Mouse (Mus musculus) heart, embryonic 11.5 days (tissue): Measurements from ENCODE around the gene Marcksl1. TPM values are rescaled to one million over a fixed set of nuclear protein-coding genes. Genes with fewer than 3 reads are reported as not detected.
A peak's percentile ranks its signal among the peaks of the same experiment; 100 is the strongest.

ENCODE experiments used
- ATAC-seq: fragments of 200-750 bp; cut with Nextera tagmentation; replicated peaks from 2 replicates; pipeline ENCODE4 v1.8.0; 2017; ENCODE audit warnings: moderate library complexity; ENCODE audit not compliant: insufficient number of reproducible peaks, low FRiP score, low TSS enrichment
- H3K27ac ChIP-seq: fragments of 300-500 bp; sonication (generic); 2 replicates; pipeline ENCODE4 v1.5.1; 2014; ENCODE audit warnings: mild to moderate bottlenecking, low read depth, low read length
- H3K27me3 ChIP-seq: fragments of 300-500 bp; sonication (generic); 2 replicates; pipeline ENCODE4 v1.6.1; 2014; ENCODE audit warnings: mild to moderate bottlenecking, low read length, mixed read lengths; ENCODE audit not compliant: control insufficient read depth, insufficient read depth
- H3K36me3 ChIP-seq: fragments of 300-500 bp; sonication (generic); 2 replicates; pipeline ENCODE4 v1.6.1; 2014; ENCODE audit warnings: mild to moderate bottlenecking, low read length, moderate library complexity, mixed read lengths; ENCODE audit not compliant: control insufficient read depth, insufficient read depth
- H3K4me1 ChIP-seq: fragments of 300-500 bp; sonication (generic); 2 replicates; pipeline ENCODE4 v1.6.1; 2014; ENCODE audit warnings: low read length; ENCODE audit not compliant: control insufficient read depth, insufficient read depth
- H3K4me2 ChIP-seq: fragments of 300-500 bp; sonication (generic); 2 replicates; pipeline ENCODE4 v1.6.1; 2014; ENCODE audit warnings: mild to moderate bottlenecking, moderate library complexity
- H3K4me3 ChIP-seq: fragments of 300-500 bp; sonication (generic); 2 replicates; pipeline ENCODE4 v1.5.1; 2014; ENCODE audit warnings: low read depth, low read length
- H3K9ac ChIP-seq: fragments of 300-500 bp; sonication (generic); 2 replicates; pipeline ENCODE4 v1.6.1; 2014; ENCODE audit warnings: mild to moderate bottlenecking, low read depth, low read length, moderate library complexity
- H3K9me3 ChIP-seq: fragments of 300-500 bp; sonication (generic); replicated peaks from 2 replicates; pipeline ENCODE4 v1.6.1; 2016; ENCODE audit warnings: low read length; ENCODE audit not compliant: control insufficient read depth
- WGBS: fragments of 180-500 bp; shearing (Covaris S2); extraction: QIAGEN DNeasy Blood & Tissue Kit; methylation state at CpG from one replicate; pipeline ENCODE4 v1.1.7; 2014; ENCODE audit not compliant: insufficient replicate concordance; 5-methylcytosine and 5-hydroxymethylcytosine counted together
- polyA plus RNA-seq: library from polyadenylated mRNA; unstranded; fragments of >200 nt; fragmentation: Nextera tagmentation; extraction: Ambion mirVana; gene quantifications from 2 replicates; pipeline ENCODE4 v1.2.1, GENCODE M21; 2014

The Marcksl1 gene
- polyA plus RNA-seq = 506 and 517 TPM in 2 replicates

- peak; percentile 78 for ATAC-seq
- H3K9ac ChIP-seq = peak within 1 kb of the TSS; percentile 100
- H3K27ac ChIP-seq = peak within 1 kb of the TSS; percentile 96
- peaks cover 6% of the 10 kb centered on the region; the same call in 1 of the 2 replicates for H3K4me1 ChIP-seq
- H3K4me3 ChIP-seq = peak within 1 kb of the TSS; percentile 98
- H3K36me3 ChIP-seq = peaks cover 6% of the 10 kb centered on the region; the same call in 1 of the 2 replicates
- H3K4me2 ChIP-seq = peak within 1 kb of the TSS; percentile 78
- no peaks in the 10 kb centered on the region for H3K9me3 ChIP-seq
- 6% methylated on average over 47 of the region's 47 CpGs for WGBS
- H3K27me3 ChIP-seq = no peaks in the 10 kb centered on the region
These were observed at the start of gene Marcksl1 for GRCm38 (mm10) chr4:129513086-129513767. Marcksl1 (plus strand) TSS chr4:129513581.

GRCm38 (mm10) chr4:129464286-129464815 is 49.0 kb upstream of the Marcksl1 start:
- peaks cover 6% of the 10 kb centered on the region; the same call in 1 of the 2 replicates for H3K4me1 ChIP-seq

GRCm38 (mm10) chr4:129476047-129476446 is 37.3 kb upstream of the Marcksl1 start:
- Histone ChIP-seq H3K36me3 (peaks cover 43% of the 10 kb centered on the region), H3K4me3 (no peak overlapping the region), H3K27ac (no peak overlapping the region), H3K4me1 (no peaks in the 10 kb centered on the region), H3K27me3 (no peaks in the 10 kb centered on the region), H3K4me2 (no peak overlapping the region), H3K9me3 (no peaks in the 10 kb centered on the region), H3K9ac (no peak overlapping the region)
- ATAC-seq = no peak
- 89% methylated on average over 11 of the region's 11 CpGs for WGBS

More at GRCm38 (mm10) chr4:129464286-129464815, 49.0 kb upstream of the Marcksl1 start:
- no peak overlapping the region for H3K4me3 ChIP-seq
- no peak overlapping the region for H3K27ac ChIP-seq
- no peak for ATAC-seq
- H3K9ac ChIP-seq = no peak overlapping the region
- H3K9me3 ChIP-seq = no peaks in the 10 kb centered on the region
- no peaks in the 10 kb centered on the region for H3K27me3 ChIP-seq
- WGBS = 81% methylated on average over 4 of the region's 4 CpGs
- peaks cover 22% of the 10 kb centered on the region for H3K36me3 ChIP-seq
- no peak overlapping the region for H3K4me2 ChIP-seq

- 82% methylated on average over 3 of the region's 3 CpGs for WGBS
- H3K9ac ChIP-seq = no peak overlapping the region
- ATAC-seq = no peak
- H3K4me1 ChIP-seq = no peaks in the 10 kb centered on the region
- peaks cover 26% of the 10 kb centered on the region for H3K36me3 ChIP-seq
- no peaks in the 10 kb centered on the region for H3K27me3 ChIP-seq
- no peak overlapping the region for H3K4me3 ChIP-seq
- no peak overlapping the region for H3K27ac ChIP-seq
- no peak overlapping the region for H3K4me2 ChIP-seq
- no peaks in the 10 kb centered on the region for H3K9me3 ChIP-seq
These were observed 33.5 kb upstream of the Marcksl1 start for GRCm38 (mm10) chr4:129479863-129480262.

- H3K9ac ChIP-seq = no peak overlapping the region
- peaks cover 25% of the 10 kb centered on the region for H3K36me3 ChIP-seq
- H3K4me1 ChIP-seq = no peaks in the 10 kb centered on the region
- no peak overlapping the region for H3K4me3 ChIP-seq
- no peak overlapping the region for H3K4me2 ChIP-seq
- 77% methylated on average over 1 of the region's 1 CpGs for WGBS
- H3K27me3 ChIP-seq = no peaks in the 10 kb centered on the region
- no peaks in the 10 kb centered on the region for H3K9me3 ChIP-seq
- ATAC-seq = no peak
- H3K27ac ChIP-seq = no peak overlapping the region
These were observed 32.3 kb upstream of the Marcksl1 start for GRCm38 (mm10) chr4:129481090-129481489.

- WGBS = 5% methylated on average over 70 of the region's 70 CpGs
These were observed 22.2 kb upstream of the Marcksl1 start, which contains the start of the genes Tssk3 and Fam229a for GRCm38 (mm10) chr4:129490972-129491880. Tssk3 (minus strand) TSS chr4:129491022. Fam229a (plus strand) TSS chr4:129491190.

GRCm38 (mm10) chr4:129494681-129495080 is 18.7 kb upstream of the Marcksl1 start:
- peaks cover 20% of the 10 kb centered on the region for H3K27me3 ChIP-seq
- H3K9ac ChIP-seq = no peak overlapping the region
- WGBS = 64% methylated on average over 7 of the region's 7 CpGs
- no peaks in the 10 kb centered on the region for H3K9me3 ChIP-seq
- no peak for ATAC-seq
- no peaks in the 10 kb centered on the region for H3K36me3 ChIP-seq
- H3K27ac ChIP-seq = no peak overlapping the region
- H3K4me3 ChIP-seq = no peak overlapping the region
- no peak overlapping the region for H3K4me2 ChIP-seq
- peaks cover 23% of the 10 kb centered on the region for H3K4me1 ChIP-seq

More at GRCm38 (mm10) chr4:129490972-129491880, 22.2 kb upstream of the Marcksl1 start, which contains the start of the genes Tssk3 and Fam229a:
- Histone ChIP-seq H3K4me2 (peak within 1 kb of the TSS; percentile 76), H3K9me3 (no peaks in the 10 kb centered on the region), H3K4me1 (peaks cover 10% of the 10 kb centered on the region), H3K9ac (peak within 1 kb of the TSS; percentile 64), H3K36me3 (peaks cover 3% of the 10 kb centered on the region; the same call in 1 of the 2 replicates), H3K4me3 (peak within 1 kb of the TSS; percentile 43), H3K27ac (no peak within 1 kb of the TSS), H3K27me3 (peaks cover 22% of the 10 kb centered on the region)
- ATAC-seq = 0 out of 2 replicates have a peak, but pooled peaks have one; percentile 33
